Mouse (Mus musculus) midbrain, embryonic 11.5 days (tissue): Measurements from ENCODE around the gene Erv3. TPM values are rescaled to one million over a fixed set of nuclear protein-coding genes. Genes with fewer than 3 reads are reported as not detected.
"Not testable (repeated sequence)": the region's sequence is repeated elsewhere in the genome, so short reads cannot be mapped to it uniquely, and the experiment has no call there.

Experiments used
- ATAC-seq: fragments of 200-750 bp; cut with Nextera tagmentation; 2 replicates; pipeline ENCODE4 v1.8.0; 2017; ENCODE audit warnings: moderate TSS enrichment, moderate library complexity; ENCODE audit not compliant: low FRiP score
- DNase-seq: peaks from one replicate; pipeline ENCODE4 v3.0.0; 2015; ENCODE audit warnings: low spot score; ENCODE audit errors: missing footprints
- H3K27ac ChIP-seq: fragments of 300-500 bp; sonication (generic); 2 replicates; pipeline ENCODE4 v1.5.1; 2014; ENCODE audit warnings: low read depth, low read length
- H3K27me3 ChIP-seq: fragments of 300-500 bp; sonication (generic); 2 replicates; pipeline ENCODE4 v1.6.1; 2014; ENCODE audit warnings: mild to moderate bottlenecking, low read length, moderate library complexity, mixed read lengths; ENCODE audit not compliant: control insufficient read depth, insufficient read depth
- H3K36me3 ChIP-seq: fragments of 300-500 bp; sonication (generic); 2 replicates; pipeline ENCODE4 v1.6.1; 2014; ENCODE audit warnings: mild to moderate bottlenecking, low read length, moderate library complexity, mixed read lengths; ENCODE audit not compliant: control insufficient read depth, insufficient read depth
- H3K4me1 ChIP-seq: fragments of 300-500 bp; sonication (generic); 2 replicates; pipeline ENCODE4 v1.6.1; 2014; ENCODE audit warnings: low read length; ENCODE audit not compliant: control insufficient read depth, insufficient read depth
- H3K4me2 ChIP-seq: fragments of 300-500 bp; sonication (generic); 2 replicates; pipeline ENCODE4 v1.6.1; 2014; ENCODE audit warnings: mild to moderate bottlenecking, moderate library complexity
- H3K4me3 ChIP-seq: fragments of 300-500 bp; sonication (generic); 2 replicates; pipeline ENCODE4 v1.5.1; 2014; ENCODE audit warnings: low read depth, low read length
- H3K9ac ChIP-seq: fragments of 300-500 bp; sonication (generic); 2 replicates; pipeline ENCODE4 v1.6.1; 2014; ENCODE audit warnings: low read length
- H3K9me3 ChIP-seq: fragments of 300-500 bp; sonication (generic); 2 replicates; pipeline ENCODE4 v1.6.1; 2016; ENCODE audit warnings: low read length; ENCODE audit not compliant: control insufficient read depth
- WGBS: fragments of 180-500 bp; shearing (Covaris S2); extraction: QIAGEN DNeasy Blood & Tissue Kit; methylation state at CpG from one replicate; pipeline ENCODE4 v1.1.7; 2014; 5-methylcytosine and 5-hydroxymethylcytosine counted together
- polyA plus RNA-seq: library from polyadenylated mRNA; unstranded; fragments of >200 nt; fragmentation: Nextera tagmentation; extraction: Ambion mirVana; gene quantifications from 2 replicates; pipeline ENCODE4 v1.2.1, GENCODE M21; 2014

Erv3 gene
- polyA plus RNA-seq, 1 experiment from 2014 or later: not detected

DNA sequence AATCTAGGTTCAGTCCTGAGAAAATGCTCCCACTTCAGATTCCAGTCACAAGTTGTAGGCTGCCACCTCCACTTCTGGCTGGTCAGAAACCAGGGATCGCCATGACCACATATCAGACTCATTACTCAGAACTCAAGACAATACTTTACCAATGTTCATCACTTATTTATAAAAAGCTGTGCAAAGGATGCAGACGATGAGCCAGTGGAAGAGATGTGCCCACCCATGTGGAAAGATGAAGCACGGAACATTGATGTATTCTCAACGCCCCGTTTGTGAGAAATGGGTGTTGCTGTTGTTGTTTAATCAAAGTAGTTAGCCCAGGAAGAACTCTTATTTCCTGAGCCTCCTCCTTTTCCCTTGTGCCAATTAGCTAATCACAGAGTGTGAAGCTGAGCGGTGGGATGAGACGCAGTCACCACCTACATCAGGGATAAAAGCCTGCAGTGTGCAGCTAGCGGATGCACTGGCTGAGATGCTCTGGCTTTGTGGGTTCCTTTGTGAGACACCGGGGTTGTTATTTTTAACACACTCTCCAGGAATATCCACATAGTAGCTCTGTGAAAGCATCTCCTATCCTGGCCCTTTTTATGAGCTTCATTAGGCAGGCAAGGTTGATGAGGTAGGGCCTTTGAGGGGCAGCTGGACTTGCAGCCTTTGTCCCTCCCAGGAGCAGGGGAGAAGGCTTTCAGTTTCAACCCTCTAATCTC, 18.8 kb downstream of the Erv3 start:
- H3K9me3 ChIP-seq: no peaks in the 10 kb centered on the region
- peaks cover 8% of the 10 kb centered on the region; the same call in 1 of the 2 replicates for H3K4me1 ChIP-seq
- no peaks in the 10 kb centered on the region for H3K27me3 ChIP-seq
- no peak overlapping the region for H3K27ac ChIP-seq
- no peak overlapping the region for H3K9ac ChIP-seq
- ATAC-seq (peak; percentile 52; the same call in 1 of the 2 replicates), DNase-seq (peak; percentile 86)
- WGBS: 42% methylated on average over 9 of the region's 9 CpGs
- no peak overlapping the region for H3K4me3 ChIP-seq
- no peaks in the 10 kb centered on the region for H3K36me3 ChIP-seq
- H3K4me2 ChIP-seq: no peak overlapping the region

- no peak for ATAC-seq
- WGBS: 100% methylated on average over 1 of the region's 1 CpGs
- H3K27me3 ChIP-seq: no peaks in the 10 kb centered on the region
Observed at GRCm38 (mm10) chr2:131834296-131834695, 25.3 kb downstream of the Erv3 start.

DNA sequence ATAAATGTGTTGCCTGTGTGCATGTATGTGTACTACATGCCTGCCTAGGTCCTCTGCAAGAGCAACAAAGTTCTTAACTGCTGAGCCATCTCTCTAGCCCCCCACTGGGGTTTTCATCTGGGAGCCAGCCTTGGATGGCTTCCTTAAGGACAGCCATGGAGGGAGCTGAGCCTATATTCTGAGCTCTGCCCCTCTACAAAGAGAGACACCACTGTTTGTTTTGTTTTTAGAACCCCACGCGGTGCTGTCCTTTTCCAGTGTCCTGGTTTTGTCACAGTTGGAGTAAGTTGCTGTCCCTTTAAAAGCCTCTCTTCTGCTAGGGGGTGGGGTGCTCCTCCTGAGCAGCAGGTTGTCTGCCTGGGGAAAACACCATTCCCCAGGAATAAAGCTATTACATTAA, 27.7 kb downstream of the Erv3 start:
- Histone ChIP-seq H3K9me3 (no peaks in the 10 kb centered on the region), H3K4me1 (no peaks in the 10 kb centered on the region), H3K9ac (no peak overlapping the region), H3K36me3 (no peaks in the 10 kb centered on the region), H3K4me3 (no peak overlapping the region), H3K27ac (no peak overlapping the region), H3K27me3 (no peaks in the 10 kb centered on the region), H3K4me2 (no peak overlapping the region)
- 13% methylated on average over 2 of the region's 2 CpGs for WGBS
- no peak for ATAC-seq
- DNase-seq: no peak

More at GRCm38 (mm10) chr2:131834296-131834695, 25.3 kb downstream of the Erv3 start:
- Histone ChIP-seq H3K9me3 (no peaks in the 10 kb centered on the region), H3K36me3 (no peaks in the 10 kb centered on the region), H3K4me2 (no peak overlapping the region), H3K4me3 (no peak overlapping the region), H3K27ac (no peak overlapping the region), H3K9ac (no peak overlapping the region), H3K4me1 (no peaks in the 10 kb centered on the region)
- peak; percentile 85 for DNase-seq

- not testable (repeated sequence) for DNase-seq, H3K4me2 ChIP-seq, H3K4me1 ChIP-seq, ATAC-seq, H3K27me3 ChIP-seq, H3K36me3 ChIP-seq, H3K9me3 ChIP-seq, H3K4me3 ChIP-seq, H3K27ac ChIP-seq, H3K9ac ChIP-seq
- 85% methylated on average over 4 of the region's 4 CpGs for WGBS
Observed at GRCm38 (mm10) chr2:131830945-131831344, 28.6 kb downstream of the Erv3 start.

GRCm38 (mm10) chr2:131827999-131828975, 31.3 kb downstream of the Erv3 start:
- 0 out of 2 replicates have a peak overlapping the region, but pooled peaks have one; percentile 2 for H3K4me2 ChIP-seq
- DNase-seq: peak; percentile 97

GRCm38 (mm10) chr2:131827026-131827687, 32.4 kb downstream of the Erv3 start:
- DNase-seq (peak; percentile 51), ATAC-seq (0 out of 2 replicates have a peak, but pooled peaks have one; percentile 33)
- H3K4me3 ChIP-seq: no peak overlapping the region
- no peaks in the 10 kb centered on the region for H3K36me3 ChIP-seq
- no peak overlapping the region for H3K9ac ChIP-seq
- no peaks in the 10 kb centered on the region for H3K4me1 ChIP-seq
- H3K4me2 ChIP-seq: no peak overlapping the region
- H3K27ac ChIP-seq: no peak overlapping the region
- H3K27me3 ChIP-seq: no peaks in the 10 kb centered on the region
- 88% methylated on average over 4 of the region's 4 CpGs for WGBS
- H3K9me3 ChIP-seq: no peaks in the 10 kb centered on the region

More at GRCm38 (mm10) chr2:131827999-131828975, 31.3 kb downstream of the Erv3 start:
- no peak overlapping the region for H3K9ac ChIP-seq
- H3K9me3 ChIP-seq: no peaks in the 10 kb centered on the region
- H3K36me3 ChIP-seq: no peaks in the 10 kb centered on the region
- H3K27ac ChIP-seq: no peak overlapping the region
- ATAC-seq: 0 out of 2 replicates have a peak, but pooled peaks have one; percentile 30
- H3K27me3 ChIP-seq: no peaks in the 10 kb centered on the region
- no peaks in the 10 kb centered on the region for H3K4me1 ChIP-seq
- no peak overlapping the region for H3K4me3 ChIP-seq
- WGBS: 46% methylated on average over 18 of the region's 18 CpGs

DNA sequence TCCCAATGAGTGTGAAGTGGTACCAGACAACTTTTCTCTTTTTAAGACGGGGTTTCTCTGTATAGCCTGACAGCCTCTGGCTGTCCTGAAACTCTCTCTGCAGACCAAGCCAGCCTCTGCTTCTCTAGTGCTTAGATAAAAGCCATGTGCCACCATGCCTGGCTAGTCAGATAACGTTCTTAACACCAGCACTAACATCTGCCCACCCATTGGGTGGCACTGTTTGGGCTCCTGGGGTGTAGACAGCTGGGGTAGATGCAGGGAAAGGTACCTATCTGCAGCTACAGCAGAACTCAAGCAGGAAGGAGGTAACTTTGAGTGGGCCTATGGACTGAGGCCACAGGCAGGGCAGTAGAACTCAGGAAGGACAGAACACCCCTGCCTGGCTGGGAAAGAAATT, 34.0 kb downstream of the Erv3 start:
- WGBS: 61% methylated on average over 2 of the region's 2 CpGs
- H3K9me3 ChIP-seq: no peaks in the 10 kb centered on the region
- H3K4me2 ChIP-seq: no peak overlapping the region
- no peaks in the 10 kb centered on the region for H3K36me3 ChIP-seq
- H3K9ac ChIP-seq: no peak overlapping the region
- H3K27me3 ChIP-seq: no peaks in the 10 kb centered on the region
- peaks cover under 1% of the 10 kb centered on the region; the same call in 1 of the 2 replicates for H3K4me1 ChIP-seq
- H3K27ac ChIP-seq: no peak overlapping the region
- DNase-seq: peak; percentile 19
- no peak overlapping the region for H3K4me3 ChIP-seq
- no peak for ATAC-seq

- WGBS: 67% methylated on average over 2 of the region's 2 CpGs
- peak; percentile 71 for DNase-seq
Observed at GRCm38 (mm10) chr2:131823931-131824330, 35.6 kb downstream of the Erv3 start.

More at GRCm38 (mm10) chr2:131823931-131824330, 35.6 kb downstream of the Erv3 start:
- ATAC-seq: no peak
- Histone ChIP-seq H3K4me2 (no peak overlapping the region), H3K27ac (no peak overlapping the region), H3K9me3 (no peaks in the 10 kb centered on the region), H3K27me3 (no peaks in the 10 kb centered on the region), H3K4me3 (no peak overlapping the region), H3K9ac (no peak overlapping the region), H3K36me3 (no peaks in the 10 kb centered on the region), H3K4me1 (peaks cover 4% of the 10 kb centered on the region; the same call in 1 of the 2 replicates)
